Mouse (Mus musculus) left cerebral cortex, adult 9 months (tissue): ENCODE measurements at regions not wholly inside any gene's neighbourhood (a gene's known extent, or its start where the extent isn't known, plus 50 kb on each side); places are given as distances from the start of the nearest gene placed in this dataset.

Source experiments
- DNase-seq, 2 experiments: peaks; one replicate each; pipeline ENCODE4 v3.0.0; 2022; ENCODE audit warnings: low spot score in 2 of 2

DNA sequence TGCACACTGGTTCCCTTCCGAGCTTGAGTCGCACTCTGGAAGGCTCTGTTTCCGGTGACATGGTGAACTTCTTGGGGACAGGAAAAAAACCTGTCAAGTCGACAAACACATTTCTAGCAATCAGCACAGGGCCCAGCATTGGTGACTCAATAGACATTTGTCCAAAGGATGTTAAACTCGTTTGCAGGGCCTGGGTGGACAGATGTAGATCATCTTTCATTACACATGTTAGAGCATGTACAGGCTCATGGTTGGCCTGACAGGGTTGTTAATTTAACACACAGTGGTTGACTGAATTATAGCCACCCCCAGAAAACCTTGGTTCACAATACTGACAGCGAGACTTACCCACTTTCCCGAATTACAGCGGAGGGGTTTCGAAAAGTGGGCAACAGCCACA is 288.6 kb upstream of the Zfp64 start:
- no peak for DNase-seq

DNA sequence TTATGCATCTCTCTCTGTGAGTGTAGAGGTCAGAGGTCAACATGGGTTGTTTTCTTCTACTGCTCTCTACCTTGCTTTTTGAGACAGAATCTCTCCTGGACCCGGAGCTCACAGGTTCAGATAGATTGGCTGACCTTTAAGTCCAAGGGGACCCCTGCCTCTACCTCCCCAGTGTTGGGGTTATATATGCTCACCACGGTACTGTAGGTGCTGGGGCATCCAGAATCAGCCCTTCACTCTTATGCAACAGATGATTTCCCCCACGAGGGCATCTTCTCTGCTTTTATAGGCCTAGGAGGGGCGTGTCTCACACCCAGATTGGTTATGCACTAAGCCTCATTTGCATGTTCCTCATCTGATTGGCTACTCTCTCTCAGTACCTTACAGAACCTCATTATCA is 282.5 kb upstream of the Zfp64 start:
- DNase-seq: no peak

- no peak for DNase-seq
Measured at GRCm38 (mm10) chr2:169237321-169237720, 281.9 kb upstream of the Zfp64 start.

- DNase-seq: no peak
Measured at GRCm38 (mm10) chr2:169234368-169235070, 279.1 kb upstream of the Zfp64 start.

GRCm38 (mm10) chr2:169233151-169234123 is 278.1 kb upstream of the Zfp64 start:
- no peak for DNase-seq

DNA sequence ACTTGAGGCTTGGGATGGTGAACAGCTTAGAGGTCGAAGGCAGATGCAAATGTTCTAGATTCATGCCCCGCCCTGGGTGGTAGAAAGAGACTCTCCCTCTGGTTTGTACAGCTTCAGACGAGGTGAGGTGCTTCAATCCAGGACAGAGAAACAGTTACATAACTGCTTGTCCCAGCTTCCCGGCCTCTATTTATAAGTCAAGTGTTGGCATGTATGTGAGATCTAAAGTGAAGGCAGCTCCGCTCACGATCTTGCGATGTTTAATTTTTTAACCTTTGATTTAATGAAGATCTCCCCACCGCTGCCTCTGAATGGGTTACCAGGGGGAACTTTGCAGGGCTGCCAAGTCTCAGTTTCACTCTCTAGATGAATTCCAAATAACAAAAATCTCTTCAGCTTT is 266.9 kb upstream of the Zfp64 start:
- DNase-seq: peak in 1 of 2 experiments; percentile 30

- DNase-seq: no peak
Measured at GRCm38 (mm10) chr2:169221141-169221540, 265.8 kb upstream of the Zfp64 start.

GRCm38 (mm10) chr2:169215546-169216043 is 260.2 kb upstream of the Zfp64 start:
- no peak for DNase-seq

DNA sequence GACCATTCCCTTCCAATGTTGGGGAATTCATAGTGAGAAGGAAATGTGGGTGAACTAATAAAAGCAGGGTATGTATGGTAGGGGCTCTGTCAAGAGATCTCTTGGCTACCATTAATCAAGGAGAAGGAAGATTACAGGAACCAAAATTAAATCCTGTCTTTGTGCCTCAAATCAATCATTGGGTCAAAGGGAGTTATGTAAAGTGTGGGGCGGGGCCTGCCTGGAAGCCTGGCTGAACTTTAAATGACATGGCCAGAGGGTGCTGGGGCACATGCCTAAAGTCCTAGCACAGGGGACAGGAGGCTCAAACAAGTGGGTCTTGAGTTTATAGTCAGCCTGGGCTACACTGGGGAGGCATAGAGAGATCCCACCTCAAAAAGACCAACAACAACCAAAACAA is 259.0 kb upstream of the Zfp64 start:
- no peak for DNase-seq

DNA sequence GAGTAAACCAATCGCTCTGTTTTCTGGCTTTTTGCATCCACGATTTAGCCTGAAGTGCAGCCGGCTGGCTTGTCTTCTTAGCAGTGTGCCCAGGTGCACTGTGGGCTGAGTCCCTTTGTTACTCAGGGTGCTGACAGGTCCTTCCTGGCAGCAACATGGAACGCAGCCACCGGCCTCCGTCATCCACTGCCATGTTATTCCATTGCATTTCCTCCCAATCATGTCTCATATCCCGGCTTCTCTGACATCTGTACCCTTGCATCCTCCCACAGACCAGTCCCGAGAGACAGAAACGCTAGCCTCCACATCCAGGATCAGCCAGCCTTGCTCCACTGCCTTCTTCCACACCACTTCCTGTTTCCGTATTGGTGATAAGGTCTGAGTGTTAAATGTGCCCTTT is 257.9 kb upstream of the Zfp64 start:
- DNase-seq: no peak

GRCm38 (mm10) chr2:169212676-169213257 is 257.4 kb upstream of the Zfp64 start:
- no peak for DNase-seq

DNA sequence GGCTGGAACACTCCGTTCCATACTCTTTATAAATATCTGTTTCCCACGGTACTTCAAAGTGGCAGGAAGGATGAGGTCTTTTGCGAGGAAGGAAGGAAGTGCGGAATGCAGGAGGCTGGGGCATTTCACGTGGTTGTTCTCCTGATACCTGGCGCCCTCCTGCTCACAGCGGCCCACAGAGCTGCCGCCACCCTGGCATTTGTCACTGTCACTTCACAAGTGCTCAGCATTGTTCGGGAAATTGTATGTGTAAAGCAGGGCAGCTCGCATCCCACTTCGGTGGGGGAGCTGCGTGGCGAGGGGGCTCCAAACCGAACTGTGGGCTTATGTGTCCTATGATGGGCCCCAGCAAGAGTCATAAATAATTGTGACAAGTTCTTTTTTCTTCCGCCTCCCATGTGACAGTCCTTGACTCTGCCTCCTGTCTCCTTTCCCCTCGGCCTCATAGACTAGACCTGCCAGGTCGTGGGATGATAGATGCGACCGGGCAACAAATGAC is 248.9 kb upstream of the Zfp64 start:
- DNase-seq: no peak

DNA sequence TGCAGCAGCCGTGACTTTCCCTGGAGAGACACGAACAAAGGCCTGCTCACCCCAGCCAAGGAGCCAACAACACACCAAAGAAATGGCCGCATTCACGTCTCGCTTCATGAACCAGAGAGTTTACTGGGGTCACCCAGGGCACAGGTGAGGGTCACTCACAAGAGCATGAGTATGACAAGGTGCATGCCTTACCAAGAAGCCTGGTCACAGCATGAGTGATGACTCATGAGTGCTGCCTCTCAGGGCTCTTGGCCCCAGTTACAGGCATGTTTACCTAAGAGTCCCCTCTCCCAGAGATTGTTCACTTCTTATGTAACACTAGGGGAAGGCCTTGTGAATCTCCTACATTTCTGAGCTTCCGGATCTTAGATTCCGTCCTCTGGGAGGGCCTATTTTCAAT is 236.6 kb upstream of the Zfp64 start:
- DNase-seq: no peak

GRCm38 (mm10) chr2:169191465-169191864 is 236.1 kb upstream of the Zfp64 start:
- DNase-seq: no peak

GRCm38 (mm10) chr2:169177565-169177964 is 222.2 kb upstream of the Zfp64 start:
- no peak for DNase-seq

DNA sequence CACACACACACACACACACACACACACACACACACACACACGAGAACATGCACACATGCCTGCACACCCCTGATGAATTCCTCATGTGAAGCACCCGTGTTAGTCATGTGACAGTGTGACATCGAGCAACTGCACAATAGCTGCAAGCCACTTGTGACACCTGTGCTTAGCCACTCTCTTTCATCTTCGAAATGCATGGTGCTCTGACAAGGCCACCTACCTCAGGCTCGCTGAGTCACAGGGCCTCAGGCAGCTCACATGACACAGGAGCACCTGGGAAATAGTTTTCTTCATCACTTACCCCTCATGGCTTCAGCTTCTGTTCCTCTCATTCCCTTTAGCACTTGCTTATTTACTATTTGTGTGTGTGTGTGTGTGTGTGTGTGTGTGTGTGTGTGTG is 213.4 kb upstream of the Zfp64 start:
- DNase-seq: no peak

GRCm38 (mm10) chr2:169168376-169168775 is 213.0 kb upstream of the Zfp64 start:
- DNase-seq: no peak

DNA sequence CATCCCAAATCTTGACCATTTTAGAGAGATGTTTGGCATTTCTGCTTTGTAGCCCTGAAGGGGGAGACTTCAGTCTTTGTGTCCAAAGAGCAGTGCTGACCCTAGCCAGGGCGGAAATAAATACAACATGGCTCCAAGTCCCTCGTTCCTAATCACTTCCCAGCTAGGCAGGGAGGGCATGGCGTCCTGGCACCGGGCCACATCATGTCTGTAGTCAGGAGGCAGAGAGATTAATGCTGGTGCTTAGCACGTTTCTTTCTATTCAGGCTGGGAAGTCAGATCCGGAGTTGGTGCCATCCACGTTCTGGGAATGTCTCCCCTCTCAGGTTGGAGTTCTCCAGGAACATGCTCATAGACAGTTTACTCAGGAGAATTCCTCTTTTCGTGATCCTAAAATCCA is 206.3 kb upstream of the Zfp64 start:
- DNase-seq: no peak

GRCm38 (mm10) chr2:169158760-169159159 is 203.4 kb upstream of the Zfp64 start:
- DNase-seq: no peak

- no peak for DNase-seq
Measured at GRCm38 (mm10) chr2:169158005-169158673, 202.8 kb upstream of the Zfp64 start.

- no peak for DNase-seq
Measured at GRCm38 (mm10) chr2:169156908-169157307, 201.5 kb upstream of the Zfp64 start.

- DNase-seq: no peak
Measured at GRCm38 (mm10) chr2:169154881-169155280, 199.5 kb upstream of the Zfp64 start.
